Mouse (Mus musculus): ENCODE measurements around the gene Tsen34. TPM values are rescaled to one million over a fixed set of nuclear protein-coding genes. Genes with fewer than 3 reads are reported as not detected.
"Not testable (repeated sequence)": the region's sequence is repeated elsewhere in the genome, so short reads cannot be mapped to it uniquely, and the experiment has no call there.

The Tsen34 gene
- total RNA-seq, 2 experiments from 2014 or later: 68.0 to 85.6 TPM

GRCm38 (mm10) chr7:3708447-3708980 lies 15.9 kb downstream of the Tsen34 start:
- intact Hi-C loops (cut with DNase I): not testable (repeated sequence)

GRCm38 (mm10) chr7:3709000-3709399 lies 16.3 kb downstream of the Tsen34 start:
- intact Hi-C loops (cut with DNase I): no loop called here

More at GRCm38 (mm10) chr7:3708447-3708980, 15.9 kb downstream of the Tsen34 start:
- not testable (repeated sequence) for DNase-seq

GRCm38 (mm10) chr7:3712264-3712942 lies 19.7 kb downstream of the Tsen34 start:
- intact Hi-C loops (cut with DNase I): no loop called here
- no peak for DNase-seq

More at GRCm38 (mm10) chr7:3709000-3709399, 16.3 kb downstream of the Tsen34 start:
- DNase-seq: no peak

GRCm38 (mm10) chr7:3715249-3715648 lies 22.6 kb downstream of the Tsen34 start:
- intact Hi-C loops (cut with DNase I): no loop called here

GRCm38 (mm10) chr7:3720268-3720667 lies 27.6 kb downstream of the Tsen34 start, which contains the start of gene Pirb:
TSS of gene Pirb (minus strand) at chr7:3720391.
- intact Hi-C loops (cut with DNase I); DNase-seq: not testable (repeated sequence)

More at GRCm38 (mm10) chr7:3715249-3715648, 22.6 kb downstream of the Tsen34 start:
- no peak for DNase-seq

- DNase-seq; intact Hi-C loops (cut with DNase I): not testable (repeated sequence)
Observed at GRCm38 (mm10) chr7:3725459-3725858, 32.8 kb downstream of the Tsen34 start.

GRCm38 (mm10) chr7:3732675-3733074 lies 40.0 kb downstream of the Tsen34 start:
- DNase-seq; intact Hi-C loops (cut with DNase I): not testable (repeated sequence)

Small RNAs within 50 kb of the gene (microRNA-seq; reads per million reads assigned to microRNA genes)
- 4.0 to 5.4 reads per million in 2 experiments for gene Mir3572

Other genes with a start within 250 kb of the Tsen34 start
- not detected for gene Tarm1, start 190.2 kb upstream of the Tsen34 start, total RNA-seq (2021)
- gene Oscar, start 76.7 kb upstream of the Tsen34 start, total RNA-seq (2021): under 1 TPM; 0.19 to 0.34 TPM
- 1,000 to 10,000 TPM; 1,807 to 1,867 TPM for gene Ndufa3, start 75.5 kb upstream of the Tsen34 start, total RNA-seq (2021)
- gene Tfpt, start 62.9 kb upstream of the Tsen34 start, total RNA-seq (2021): 10 to 100 TPM; 15.1 to 16.9 TPM
- gene Prpf31, start 62.9 kb upstream of the Tsen34 start, total RNA-seq (2021): 10 to 100 TPM; 22.5 to 26.5 TPM
- gene Cnot3, start 47.6 kb upstream of the Tsen34 start, total RNA-seq (2021): 10 to 100 TPM; 30.4 to 34.1 TPM
- 1 to 10 TPM; 8.5 to 9.6 TPM for gene Leng1, start 27.0 kb upstream of the Tsen34 start, total RNA-seq (2021)
- 1 to 10 TPM; 1.1 to 2.0 TPM for gene Tmc4, start 15.3 kb upstream of the Tsen34 start, total RNA-seq (2021)
- 10 to 100 TPM; 22.9 to 23.1 TPM for gene Mboat7, start 660 bp downstream of the Tsen34 start, total RNA-seq (2021)
- 100 to 1,000 TPM; 628 to 698 TPM for gene Rps9, start 11.1 kb downstream of the Tsen34 start, total RNA-seq (2021)
- gene Pirb, start 27.5 kb downstream of the Tsen34 start, total RNA-seq (2021): 1 to 10 TPM; 1.1 to 1.4 TPM
- under 1 TPM in 1 of 2 experiments, not detected in 1; 0.20 TPM for gene Gm15448, start 132.8 kb downstream of the Tsen34 start, total RNA-seq (2021)
- under 1 TPM in 1 of 2 experiments, not detected in 1; 0.41 TPM for gene Pira2, start 152.2 kb downstream of the Tsen34 start, total RNA-seq (2021)
- not detected for gene Gm14548, start 205.3 kb downstream of the Tsen34 start, total RNA-seq (2021)
- gene Lilra6, start 222.6 kb downstream of the Tsen34 start, total RNA-seq (2021): under 1 TPM; 0.19 to 0.24 TPM

Measured in heart, postnatal 14 days (tissue).